Mouse (Mus musculus) spleen, adult 2 months (tissue): ENCODE measurements at regions not wholly inside any gene's neighbourhood (a gene's known extent, or its start where the extent isn't known, plus 50 kb on each side); places are given as distances from the start of the nearest gene placed in this dataset.

Experiments
- DNase-seq, 2 experiments: peaks; one replicate each; pipeline versions ENCODE4 v3.0.0 to v3.0.0-alpha.2; 2012 to 2021; ENCODE audit warnings: low spot score in 2 of 2, low read depth in 1 of 2
- H3K27ac ChIP-seq: fragments of 200-500 bp; 2 replicates; pipeline ENCODE4 v1.5.1; 2012; ENCODE audit warnings: low read length, inconsistent platforms; ENCODE audit not compliant: insufficient read depth
- H3K27me3 ChIP-seq: fragments of 200-500 bp; 2 replicates; pipeline ENCODE4 v1.6.1; 2012; ENCODE audit warnings: mild to moderate bottlenecking, moderate library complexity, low read length, inconsistent platforms; ENCODE audit not compliant: control insufficient read depth, insufficient read depth
- H3K36me3 ChIP-seq: fragments of 200-500 bp; 2 replicates; pipeline ENCODE4 v1.6.1; 2012; ENCODE audit warnings: mild to moderate bottlenecking, low read length, inconsistent platforms; ENCODE audit not compliant: control insufficient read depth, insufficient read depth
- H3K4me1 ChIP-seq: fragments of 200-500 bp; 2 replicates; pipeline ENCODE4 v1.6.1; 2011; ENCODE audit warnings: inconsistent platforms; ENCODE audit not compliant: control insufficient read depth, insufficient read depth, insufficient read length
- H3K4me3 ChIP-seq: fragments of 200-500 bp; 2 replicates; pipeline ENCODE4 v1.5.1; 2011; ENCODE audit warnings: mild to moderate bottlenecking, inconsistent platforms; ENCODE audit not compliant: insufficient read depth, insufficient read length; ENCODE audit errors: extremely low read depth
- CTCF ChIP-seq: fragments of 200-500 bp; IDR thresholded peaks from 2 replicates; pipeline ENCODE4 v1.5.1; 2011; ENCODE audit warnings: mild to moderate bottlenecking, inconsistent platforms; ENCODE audit not compliant: insufficient read depth, insufficient read length, insufficient replicate concordance; ENCODE audit errors: extremely low read depth
- POLR2A ChIP-seq: fragments of 200-500 bp; IDR thresholded peaks from 2 replicates; pipeline ENCODE4 v1.6.1; 2011; ENCODE audit warnings: low read depth, low read length, inconsistent platforms
- WGBS: fragments of 180-500 bp; shearing (Covaris S2); methylation state at CpG from one replicate; pipeline ENCODE4 v1.1.7; 2018; 5-methylcytosine and 5-hydroxymethylcytosine counted together

DNA sequence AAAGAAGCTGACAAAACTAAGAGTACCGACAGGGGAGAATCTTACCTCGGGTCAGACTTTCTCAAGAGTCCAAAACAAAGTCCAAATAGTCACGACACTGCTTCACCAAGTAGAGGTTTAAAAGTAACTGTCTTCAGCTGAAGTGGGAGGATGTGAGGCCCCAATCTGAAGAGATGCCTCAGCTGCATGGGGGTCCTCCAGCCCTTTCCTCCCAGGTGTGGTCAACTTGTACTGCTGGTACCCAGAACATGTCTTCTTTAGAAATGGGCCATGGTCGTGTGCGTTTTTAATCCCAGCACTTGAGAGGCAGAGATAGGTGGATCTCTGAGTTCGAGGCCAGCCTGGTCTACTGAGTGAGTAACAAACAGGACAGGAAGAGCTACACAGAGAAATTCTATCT is 247.6 kb downstream of the Cxcl12 start:
- Histone ChIP-seq H3K36me3 (no peaks in the 10 kb centered on the region), H3K4me1 (no peaks in the 10 kb centered on the region), H3K4me3 (no peak overlapping the region), H3K27me3 (no peaks in the 10 kb centered on the region), H3K27ac (no peak overlapping the region)
- no peak for TF ChIP-seq CTCF
- no peak for TF ChIP-seq POLR2A
- 90% methylated on average over 6 of the region's 6 CpGs for WGBS
- DNase-seq: no peak

- 82% methylated on average over 5 of the region's 5 CpGs for WGBS
- Histone ChIP-seq H3K36me3 (no peaks in the 10 kb centered on the region), H3K27me3 (no peaks in the 10 kb centered on the region), H3K4me3 (no peak overlapping the region), H3K27ac (no peak overlapping the region), H3K4me1 (no peaks in the 10 kb centered on the region)
- TF ChIP-seq CTCF: no peak
- TF ChIP-seq POLR2A: no peak
- no peak for DNase-seq
Measured at GRCm38 (mm10) chr6:117416461-117416860, 248.1 kb downstream of the Cxcl12 start.

DNA sequence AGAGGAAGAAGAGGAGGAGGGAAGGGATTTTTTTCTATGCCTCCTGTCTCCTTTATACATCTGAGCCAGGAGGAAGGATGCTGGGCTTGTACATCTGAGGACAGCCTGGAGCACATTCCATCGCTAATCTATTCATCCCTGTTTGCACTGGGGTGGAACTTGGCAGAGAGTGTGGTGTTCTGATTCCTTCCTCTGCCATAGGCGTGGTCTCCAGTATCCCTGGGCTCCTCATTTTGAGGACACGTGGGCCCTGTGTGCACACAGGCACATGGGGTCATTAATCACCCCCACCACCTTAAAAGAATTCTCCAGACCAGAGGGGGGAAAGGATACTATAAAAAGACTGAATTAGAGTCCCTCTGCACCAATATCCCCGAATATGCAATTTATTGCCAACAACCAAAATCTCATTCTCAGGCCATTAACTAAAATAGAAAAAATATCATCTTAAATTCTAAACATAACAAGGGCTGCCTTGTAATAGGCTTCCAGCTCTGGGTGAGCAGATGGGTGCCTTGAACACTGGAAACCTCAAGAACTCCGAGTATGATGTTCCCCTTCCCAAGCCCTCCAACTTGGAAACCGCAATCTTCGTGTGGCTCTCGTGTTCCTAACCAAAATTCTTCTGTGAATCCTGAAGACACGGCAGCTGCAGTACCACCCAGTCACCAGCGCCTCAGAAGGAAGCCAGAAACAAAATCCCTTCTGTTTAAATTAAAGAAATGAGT is 254.7 kb downstream of the Cxcl12 start:
- WGBS: 87% methylated on average over 10 of the region's 10 CpGs
- no peak for TF ChIP-seq POLR2A
- no peak for TF ChIP-seq CTCF
- DNase-seq: no peak
- Histone ChIP-seq H3K4me1 (no peaks in the 10 kb centered on the region; the same call in 1 of the 2 replicates), H3K36me3 (no peaks in the 10 kb centered on the region), H3K27me3 (no peaks in the 10 kb centered on the region), H3K4me3 (no peak overlapping the region), H3K27ac (no peak overlapping the region)

- H3K27ac ChIP-seq: no peak overlapping the region
- no peak for DNase-seq
- H3K36me3 ChIP-seq: no peaks in the 10 kb centered on the region
- no peaks in the 10 kb centered on the region for H3K27me3 ChIP-seq
- TF ChIP-seq POLR2A (no peak), CTCF (no peak)
- WGBS: 90% methylated on average over 5 of the region's 5 CpGs
- H3K4me3 ChIP-seq: no peak overlapping the region
- H3K4me1 ChIP-seq: peaks cover 5% of the 10 kb centered on the region; the same call in 1 of the 2 replicates
Measured at GRCm38 (mm10) chr6:117426363-117426762, 258.0 kb downstream of the Cxcl12 start.

DNA sequence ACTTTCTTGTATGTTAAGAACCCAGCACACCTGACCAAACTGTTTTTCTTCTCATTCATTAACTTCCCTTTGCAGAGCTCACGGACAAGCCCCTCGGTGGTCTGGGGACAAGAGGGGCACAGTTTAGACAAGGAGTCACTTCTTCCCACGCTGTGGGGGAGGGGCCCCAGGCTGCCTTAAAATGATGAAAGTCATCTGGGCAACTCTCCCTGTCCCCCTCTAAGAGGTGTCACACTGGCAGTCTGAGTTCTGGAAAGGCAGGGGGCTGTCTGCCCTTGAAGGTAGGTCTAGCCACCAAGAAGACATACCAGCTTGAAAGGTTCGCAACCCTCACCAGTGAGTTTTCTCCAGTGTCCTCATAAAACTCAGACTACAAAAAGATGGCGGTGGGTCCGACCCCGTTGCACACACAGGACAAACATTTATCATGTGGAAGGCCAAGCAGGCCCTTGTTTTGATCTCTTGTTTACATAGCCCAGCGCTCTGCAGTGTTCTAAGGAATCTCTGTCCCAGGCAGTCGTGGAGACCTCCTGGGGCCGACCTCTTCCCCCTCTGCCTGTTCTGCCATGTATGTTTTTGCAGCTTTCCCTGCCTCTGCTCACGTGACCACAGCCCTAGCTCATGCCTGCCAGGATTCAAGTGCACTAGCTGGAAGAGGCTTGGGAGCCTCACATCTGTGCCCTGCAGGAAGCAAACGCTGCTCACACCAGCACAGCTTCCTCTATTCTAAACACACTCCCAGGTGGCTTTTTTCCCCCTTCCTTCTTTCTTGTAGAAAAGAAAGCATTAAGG is 259.2 kb downstream of the Cxcl12 start:
- no peak for DNase-seq
- TF ChIP-seq POLR2A: no peak
- TF ChIP-seq CTCF: no peak

DNA sequence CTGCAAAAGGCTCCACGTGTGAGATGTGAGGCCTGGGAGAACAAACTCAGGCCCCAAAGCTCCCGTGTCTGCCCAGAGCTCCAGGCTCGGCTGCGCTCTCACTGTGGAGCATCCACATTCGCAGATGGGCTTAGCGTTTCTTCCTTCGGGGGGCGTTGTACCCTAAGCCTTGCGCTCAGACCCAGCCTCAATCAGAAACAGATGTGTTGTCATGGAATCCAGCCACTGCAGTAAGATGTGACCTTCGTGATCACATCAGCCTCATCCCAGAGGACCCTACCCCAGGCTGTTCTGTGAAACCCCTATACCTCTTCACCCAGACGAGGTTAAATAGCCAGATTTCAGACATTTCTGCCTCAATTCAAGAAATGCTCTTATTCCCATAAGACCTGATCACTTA is 260.1 kb downstream of the Cxcl12 start:
- H3K4me3 ChIP-seq: no peak overlapping the region
- no peaks in the 10 kb centered on the region for H3K27me3 ChIP-seq
- WGBS: 90% methylated on average over 11 of the region's 11 CpGs
- H3K4me1 ChIP-seq: peaks cover 18% of the 10 kb centered on the region; the same call in 1 of the 2 replicates
- no peak overlapping the region for H3K27ac ChIP-seq
- no peak for DNase-seq
- H3K36me3 ChIP-seq: no peaks in the 10 kb centered on the region
- TF ChIP-seq POLR2A: no peak
- TF ChIP-seq CTCF: no peak

More for the DNA sequence above, 259.2 kb downstream of the Cxcl12 start:
- Histone ChIP-seq H3K4me3 (no peak overlapping the region), H3K4me1 (peaks cover 16% of the 10 kb centered on the region; the same call in 1 of the 2 replicates), H3K27ac (no peak overlapping the region), H3K36me3 (no peaks in the 10 kb centered on the region), H3K27me3 (no peaks in the 10 kb centered on the region)
- 39% methylated on average over 12 of the region's 12 CpGs for WGBS
